Mouse (Mus musculus): ENCODE data around the gene Med16.

GRCm38 (mm10) chr10:79927324-79928029, 18.8 kb upstream of the Med16 start:
- TF ChIP-seq CHD2 (IDR thresholded peaks at IDR 0.05; ENCODE audit: low read depth, low read length) (no peak), ZC3H11A (IDR thresholded peaks at IDR 0.05; ENCODE audit: borderline replicate concordance, low read depth, low read length) (no peak), MAFK (IDR thresholded peaks at IDR 0.05; ENCODE audit: insufficient read depth, low read depth, low read length) (no peak), ZNF384 (IDR thresholded peaks at IDR 0.05; ENCODE audit: low read depth, low read length) (no peak), HCFC1 (IDR thresholded peaks at IDR 0.05; ENCODE audit: borderline replicate concordance, insufficient read depth, low read length) (no peak)
